Comparison of ENCODE assay signal across 13 mouse cellular contexts in genomic region chr16:4904878-4905277, GRCm38 (mm10).
"Had no signal": no experiment of that assay in that cellular context is flagged by ENCODE, and none has a peak within 500 bp of the region (broad histone marks: within the 10 kb centered on the region; RNA-seq: fewer than 3 reads in every experiment).

No protein-coding gene starts in this region.

- H3K9ac ChIP-seq: limb, embryonic 13.5 days; liver, embryonic 12.5 days; neural tube, embryonic 12.5 days had no signal

- DNase-seq: kidney, adult 11 months; kidney, postnatal 10 days; kidney, postnatal 4 days; lung, postnatal 14 days; midbrain, embryonic 14.5 days; spleen, adult 18-20 months; thymus, adult 18-20 months; thymus, postnatal 14 days had no signal

- H3K9me3 ChIP-seq: limb, embryonic 13.5 days; liver, embryonic 12.5 days; midbrain, embryonic 10.5 days; neural tube, embryonic 12.5 days had no signal

- H3K4me2 ChIP-seq: limb, embryonic 13.5 days; liver, embryonic 12.5 days; neural tube, embryonic 12.5 days had no signal

- H3K4me3 ChIP-seq: layer of hippocampus, adult 2 months; limb, embryonic 13.5 days; liver, embryonic 12.5 days; midbrain, embryonic 10.5 days; neural tube, embryonic 12.5 days had no signal

- ATAC-seq: liver, embryonic 12.5 days had no signal

- H3K4me1 ChIP-seq: neural tube, embryonic 12.5 days had no signal

- H3K27ac ChIP-seq: layer of hippocampus, adult 2 months; limb, embryonic 13.5 days; liver, embryonic 12.5 days; midbrain, embryonic 10.5 days; neural tube, embryonic 12.5 days had no signal

- H3K27me3 ChIP-seq: limb, embryonic 13.5 days; liver, embryonic 12.5 days; neural tube, embryonic 12.5 days had no signal
